Mouse (Mus musculus) MEL (cell line): Measurements from ENCODE around the gene Zbtb37. TPM values are rescaled to one million over a fixed set of nuclear protein-coding genes. Genes with fewer than 3 reads are reported as not detected.
A peak's percentile ranks its signal among the peaks of the same experiment; 100 is the strongest.

ENCODE experiments used
- DNase-seq: peaks from one replicate; pipeline ENCODE4 v3.0.0; 2011; ENCODE audit warnings: low read depth, low spot score
- H3K27ac ChIP-seq: 2 replicates; pipeline ENCODE4 v1.5.1; 2012; ENCODE audit warnings: low read depth, mild to moderate bottlenecking, control low read depth, low read length, moderate library complexity; ENCODE audit not compliant: control insufficient read depth
- H3K27me3 ChIP-seq, 2 experiments: fragments of 150-350 bp in 1 of 2; sonication (generic) in 1 of 2; 2 replicates each; pipeline ENCODE4 v1.6.1; 2012; ENCODE audit warnings: low read length in 2 of 2, mild to moderate bottlenecking in 2 of 2, improper control_type of control experiment in 1 of 2, moderate library complexity in 1 of 2; ENCODE audit not compliant: insufficient read depth in 2 of 2, control insufficient read depth in 1 of 2
- H3K36me3 ChIP-seq, 2 experiments: 2 replicates each; pipeline ENCODE4 v1.6.1; 2012 to 2014; ENCODE audit warnings: low read length in 2 of 2, improper control_type of control experiment in 1 of 2, inconsistent platforms in 1 of 2, mild to moderate bottlenecking in 1 of 2; ENCODE audit not compliant: insufficient read depth in 2 of 2, control insufficient read depth in 1 of 2
- H3K4me1 ChIP-seq, 2 experiments: fragments of 150-350 bp in 1 of 2; sonication (generic) in 1 of 2; 2 replicates each; pipeline ENCODE4 v1.6.1; 2012; ENCODE audit warnings: low read length in 2 of 2, improper control_type of control experiment in 1 of 2, mild to moderate bottlenecking in 1 of 2; ENCODE audit not compliant: insufficient read depth in 2 of 2, control insufficient read depth in 1 of 2
- H3K4me3 ChIP-seq, 2 experiments: fragments of 150-350 bp in 1 of 2; sonication (generic) in 1 of 2; 2 replicates each; pipeline ENCODE4 v1.5.1; 2012; ENCODE audit warnings: low read depth in 2 of 2, low read length in 2 of 2, mild to moderate bottlenecking in 2 of 2, moderate library complexity in 2 of 2, control low read depth in 1 of 2, improper control_type of control experiment in 1 of 2; ENCODE audit not compliant: control insufficient read depth in 1 of 2, insufficient read depth in 1 of 2
- H3K79me2 ChIP-seq: 2 replicates; pipeline ENCODE4 v1.6.1; 2012; ENCODE audit warnings: mild to moderate bottlenecking, low read length, moderate library complexity; ENCODE audit not compliant: control insufficient read depth, poor library complexity, insufficient read depth
- H3K9ac ChIP-seq: 2 replicates; pipeline ENCODE4 v1.6.1; 2012; ENCODE audit warnings: low read depth, mild to moderate bottlenecking, control low read depth, low read length, moderate library complexity; ENCODE audit not compliant: control insufficient read depth, poor library complexity, severe bottlenecking
- H3K9me3 ChIP-seq: fragments of 150-350 bp; sonication (generic); replicated peaks from 2 replicates; pipeline ENCODE4 v1.6.1; 2012; ENCODE audit warnings: mild to moderate bottlenecking, low read length, improper control_type of control experiment, moderate library complexity; ENCODE audit not compliant: insufficient read depth
- BHLHE40 ChIP-seq: IDR thresholded peaks from 2 replicates; pipeline ENCODE4 v1.6.1; 2012; ENCODE audit warnings: low read depth, mild to moderate bottlenecking, inconsistent platforms, low read length, improper control_type of control experiment, borderline replicate concordance
- E2F4 ChIP-seq: IDR thresholded peaks from 2 replicates; pipeline ENCODE4 v1.6.1; 2011; ENCODE audit warnings: low read depth, low read length, improper control_type of control experiment, borderline replicate concordance
- MAX ChIP-seq: IDR thresholded peaks from 2 replicates; pipeline ENCODE4 v1.6.1; 2011; ENCODE audit warnings: low read length, improper control_type of control experiment
- MAZ ChIP-seq: IDR thresholded peaks from 2 replicates; pipeline ENCODE4 v1.6.1; 2012; ENCODE audit warnings: low read depth, mild to moderate bottlenecking, inconsistent platforms, low read length, improper control_type of control experiment
- POLR2A ChIP-seq, 2 experiments: IDR thresholded peaks; 2 replicates each; pipeline ENCODE4 v1.6.1; 2011 to 2012; ENCODE audit warnings: low read length in 2 of 2, mild to moderate bottlenecking in 2 of 2, control low read depth in 1 of 2, improper control_type of control experiment in 1 of 2, low read depth in 1 of 2, moderate library complexity in 1 of 2; ENCODE audit not compliant: control insufficient read depth in 1 of 2, insufficient read depth in 1 of 2, poor library complexity in 1 of 2
- POLR2AphosphoS2 ChIP-seq: IDR thresholded peaks from 2 replicates; pipeline ENCODE4 v1.6.1; 2011; ENCODE audit warnings: low read length, improper control_type of control experiment
- POLR2AphosphoS5 ChIP-seq: IDR thresholded peaks from 2 replicates; pipeline ENCODE4 v1.6.1; 2012; ENCODE audit warnings: low read depth, borderline replicate concordance, mild to moderate bottlenecking, inconsistent platforms, low read length, moderate library complexity, mixed read lengths
- RCOR1 ChIP-seq: IDR thresholded peaks from 2 replicates; pipeline ENCODE4 v1.6.1; 2012; ENCODE audit warnings: low read depth, mild to moderate bottlenecking, inconsistent platforms, low read length, improper control_type of control experiment
- TAL1 ChIP-seq: IDR thresholded peaks from 2 replicates; pipeline ENCODE4 v1.6.1; 2012; ENCODE audit warnings: mild to moderate bottlenecking, inconsistent platforms, low read length, moderate library complexity, mixed read lengths
- UBTF ChIP-seq: IDR thresholded peaks from 2 replicates; pipeline ENCODE4 v1.6.1; 2012; ENCODE audit warnings: low read depth, mild to moderate bottlenecking, inconsistent platforms, low read length, improper control_type of control experiment, moderate library complexity, borderline replicate concordance; ENCODE audit not compliant: insufficient read depth
- ZMIZ1 ChIP-seq: IDR thresholded peaks from 2 replicates; pipeline ENCODE4 v1.6.1; 2012; ENCODE audit warnings: low read depth, mild to moderate bottlenecking, inconsistent platforms, low read length, improper control_type of control experiment, moderate library complexity
- ZNF384 ChIP-seq: IDR thresholded peaks from 2 replicates; pipeline ENCODE4 v1.6.1; 2012; ENCODE audit warnings: low read depth, mild to moderate bottlenecking, inconsistent platforms, low read length, improper control_type of control experiment
- polyA plus RNA-seq, 2 experiments: library from polyadenylated mRNA; stranded (reverse) in 1 of 2; unstranded in 1 of 2; fragments of >175 nt in 1 of 2; fragments of >200 nt in 1 of 2; gene quantifications; 2 replicates each; pipeline versions ENCODE4 v1.2.1 to v1.2.4; 2012; ENCODE audit warnings: low replicate concordance in 2 of 2, low read depth in 1 of 2; ENCODE audit not compliant: insufficient read length in 2 of 2, insufficient read depth in 1 of 2, missing spikeins in 1 of 2
- total RNA-seq: library from RNA; depleted of rRNA; stranded (reverse); fragments of 300-350 nt; gene quantifications from 2 replicates; pipeline ENCODE4 v1.2.3, GENCODE M21; 2012

Zbtb37 gene
- total and polyA plus RNA-seq, 3 experiments = 4.2 to 5.7 TPM; not detected in 1

DNA sequence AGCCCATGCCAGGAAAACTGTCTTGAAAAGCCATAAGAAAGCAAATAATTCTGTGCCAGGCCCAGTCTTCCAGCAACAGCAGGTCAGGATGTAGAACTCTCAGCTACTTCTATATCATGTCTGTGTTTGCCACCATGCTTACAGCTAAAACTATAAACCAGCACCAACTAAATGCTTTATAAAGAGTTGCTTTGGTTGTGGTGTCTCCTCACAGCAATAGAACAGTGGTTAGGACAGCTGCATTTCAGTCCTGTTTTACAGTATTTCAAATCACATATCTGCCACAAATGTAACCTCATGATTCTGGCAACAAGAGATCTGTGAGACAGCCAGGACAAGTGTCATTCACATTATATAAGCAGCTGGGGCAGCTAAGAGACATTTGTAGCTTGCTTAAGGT is 6.2 kb upstream of the Zbtb37 start:
- peaks cover 2 to 24% of the 10 kb centered on the region in 2 experiments for H3K36me3 ChIP-seq
- 0 out of 4 replicates have a peak, but pooled peaks cover 0 to 2% of the 10 kb centered on the region in 2 experiments for H3K4me1 ChIP-seq
- TF ChIP-seq MAZ (no peak), POLR2AphosphoS2 (no peak), TAL1 (no peak), UBTF (no peak), POLR2AphosphoS5 (peak; percentile 88; the same call in 1 of the 2 replicates), ZNF384 (no peak)
- peak; percentile 84 for DNase-seq
- H3K27me3 ChIP-seq = no peaks in the 10 kb centered on the region
- no peak overlapping the region for H3K9ac ChIP-seq
- no peak overlapping the region for H3K4me3 ChIP-seq
- peak overlapping the region; percentile 39 for H3K27ac ChIP-seq
- H3K9me3 ChIP-seq = no peaks in the 10 kb centered on the region
- H3K79me2 ChIP-seq = peaks cover 19% of the 10 kb centered on the region

- H3K27ac ChIP-seq = peak overlapping the region; percentile 67
- 0 out of 4 replicates have a peak, but pooled peaks cover 0 to 2% of the 10 kb centered on the region in 2 experiments for H3K4me1 ChIP-seq
- peaks cover 24% of the 10 kb centered on the region for H3K79me2 ChIP-seq
- H3K36me3 ChIP-seq = peaks cover 2 to 27% of the 10 kb centered on the region in 2 experiments
- no peaks in the 10 kb centered on the region for H3K27me3 ChIP-seq
- TF ChIP-seq E2F4 (no peak), MAX (no peak), ZMIZ1 (no peak), BHLHE40 (no peak)
- peak overlapping the region; percentile 7; the same call in 1 of the 2 replicates for H3K9ac ChIP-seq
- DNase-seq = peak; percentile 89
- no peak overlapping the region for H3K4me3 ChIP-seq
- H3K9me3 ChIP-seq = no peaks in the 10 kb centered on the region
These were observed 5.7 kb upstream of the Zbtb37 start for GRCm38 (mm10) chr1:161040426-161040770.

DNA sequence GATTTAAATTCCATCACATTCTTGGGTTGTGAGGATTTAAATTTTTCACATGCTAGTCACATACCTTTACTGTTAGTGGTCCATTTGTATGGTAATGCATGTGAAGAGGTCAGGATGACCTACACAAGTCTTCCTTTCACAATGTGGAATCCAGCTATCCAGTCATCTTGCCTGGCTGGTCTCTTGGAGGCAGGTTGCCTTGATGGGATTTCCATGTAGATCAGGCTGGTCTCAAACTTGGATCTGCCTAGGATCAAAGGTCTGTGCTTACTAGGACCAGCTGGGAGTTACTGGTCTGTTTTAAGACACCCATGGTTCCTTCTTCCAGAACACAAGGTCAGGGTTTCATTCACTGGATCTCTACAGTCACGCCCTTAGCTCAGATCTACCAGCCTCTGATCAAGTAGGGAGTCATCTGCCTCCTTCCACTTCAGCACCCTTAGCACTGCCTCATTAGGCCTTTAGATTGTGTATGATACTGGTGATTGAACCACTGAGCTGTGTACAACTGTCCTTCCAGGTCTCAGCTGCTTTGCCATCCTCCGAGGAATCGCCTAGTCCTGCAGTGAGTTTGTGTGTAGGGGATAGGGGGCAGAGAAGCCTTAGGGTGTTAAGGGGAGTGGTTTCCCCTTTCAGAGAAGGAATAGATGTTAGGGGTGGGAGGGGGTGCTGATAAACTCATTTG is 5.2 kb upstream of the Zbtb37 start:
- TF ChIP-seq BHLHE40 (no peak), POLR2A (IDR thresholded peaks at IDR 0.05; ENCODE audit: control insufficient read depth in 1 of 2, insufficient read depth in 1 of 2, low read depth in 1 of 2, low read length in 2 of 2, poor library complexity in 1 of 2) (peak; percentile 71 to 91), POLR2AphosphoS5 (peak; percentile 92; the same call in 1 of the 2 replicates), UBTF (0 out of 2 replicates have a peak, but pooled peaks have one; percentile 25), RCOR1 (no peak)
- peaks cover 2 to 27% of the 10 kb centered on the region in 2 experiments for H3K36me3 ChIP-seq

More for the DNA sequence above, 5.2 kb upstream of the Zbtb37 start:
- 0 out of 4 replicates have a peak, but pooled peaks cover 0 to 2% of the 10 kb centered on the region in 2 experiments for H3K4me1 ChIP-seq
- H3K27ac ChIP-seq = peak overlapping the region; percentile 67
- H3K4me3 ChIP-seq = no peak overlapping the region
- no peaks in the 10 kb centered on the region for H3K27me3 ChIP-seq
- DNase-seq = peak; percentile 95
- H3K9me3 ChIP-seq = no peaks in the 10 kb centered on the region
- H3K9ac ChIP-seq = no peak overlapping the region
- H3K79me2 ChIP-seq = peaks cover 28% of the 10 kb centered on the region
